Mouse (Mus musculus): ENCODE measurements around the gene Gm5799. TPM values are rescaled to one million over a fixed set of nuclear protein-coding genes. Genes with fewer than 3 reads are reported as not detected.

Gene Gm5799
- not detected in 2 replicates for polyA plus RNA-seq (2012; rRNA removed; ENCODE audit: low replicate concordance)

DNA sequence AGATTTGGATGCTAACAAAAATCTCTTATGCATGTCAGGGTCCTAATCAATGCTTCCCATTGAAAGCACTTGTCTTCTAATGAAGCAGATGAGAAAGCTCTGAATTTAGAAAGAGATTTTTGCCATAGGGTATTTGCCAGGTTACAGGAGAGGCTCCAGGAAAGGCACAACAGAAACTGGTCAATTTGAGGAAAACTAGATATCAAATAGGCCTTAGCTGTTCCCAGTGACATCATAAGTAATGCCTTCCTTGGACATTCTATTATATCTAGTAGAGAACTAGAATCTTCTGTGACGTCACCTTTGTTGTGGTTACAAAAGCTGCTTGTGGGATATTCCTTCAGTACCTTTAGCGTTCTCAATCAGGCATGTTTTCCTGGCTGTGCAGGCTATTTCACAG is at the start of gene Gm5799:
TSS of gene Gm5799 (plus strand) at position 301 of the 400 bp plus-strand sequence.

DNA sequence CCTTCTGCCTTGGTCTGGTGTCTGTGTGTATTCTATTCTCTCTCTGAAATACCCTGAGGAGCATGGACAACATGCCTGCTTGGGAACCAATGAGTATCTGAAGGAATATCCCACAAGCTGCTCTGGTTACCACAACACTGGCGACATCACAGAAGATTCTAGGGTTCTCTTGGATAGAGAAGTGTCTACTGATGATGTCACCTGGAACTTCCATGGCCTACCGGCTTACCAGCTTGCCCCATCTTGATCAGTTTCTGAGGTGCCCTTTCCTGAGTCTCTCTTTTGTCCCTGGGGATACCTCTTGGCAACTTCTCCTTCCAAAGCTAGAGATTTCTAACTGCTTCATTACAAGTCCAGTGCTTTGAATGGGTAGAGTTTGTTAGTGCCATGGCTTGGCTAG is 35.7 kb downstream of the Gm5799 start, which contains the start of gene Gm17654:
TSS of gene Gm17654 (minus strand) at position 101 of the 400 bp plus-strand sequence.

Other genes starting within 250 kb of the Gm5799 start
- gene Gm8127, start 249.7 kb upstream of the Gm5799 start, polyA plus RNA-seq (2012; rRNA removed; ENCODE audit: low replicate concordance) = not detected in 2 replicates
- not detected in 2 replicates for gene 1700001F09Rik, start 195.8 kb upstream of the Gm5799 start, polyA plus RNA-seq (2012; rRNA removed; ENCODE audit: low replicate concordance)
- not detected in 2 replicates for gene Gm8138, start 127.2 kb upstream of the Gm5799 start, polyA plus RNA-seq (2012; rRNA removed; ENCODE audit: low replicate concordance)
- not detected in 2 replicates for gene Gm17654, start 35.6 kb downstream of the Gm5799 start, polyA plus RNA-seq (2012; rRNA removed; ENCODE audit: low replicate concordance)
- not detected in 2 replicates for gene Gm10375, start 64.4 kb downstream of the Gm5799 start, polyA plus RNA-seq (2012; rRNA removed; ENCODE audit: low replicate concordance)
- not detected in 2 replicates for gene Gm8165, start 133.6 kb downstream of the Gm5799 start, polyA plus RNA-seq (2012; rRNA removed; ENCODE audit: low replicate concordance)
- not detected in 2 replicates for gene Gm7324, start 154.3 kb downstream of the Gm5799 start, polyA plus RNA-seq (2012; rRNA removed; ENCODE audit: low replicate concordance)
- not detected in 2 replicates for gene Gm16506, start 183.9 kb downstream of the Gm5799 start, polyA plus RNA-seq (2012; rRNA removed; ENCODE audit: low replicate concordance)
- gene Gm6526, start 204.3 kb downstream of the Gm5799 start, polyA plus RNA-seq (2012; rRNA removed; ENCODE audit: low replicate concordance) = not detected in 2 replicates
- not detected in 2 replicates for gene Gm8180, start 241.2 kb downstream of the Gm5799 start, polyA plus RNA-seq (2012; rRNA removed; ENCODE audit: low replicate concordance)

Measured in mammary gland, adult 2 months (tissue).